Mouse (Mus musculus): ENCODE results near the gene Nlrc5. TPM values are rescaled to one million over a fixed set of nuclear protein-coding genes. Genes with fewer than 3 reads are reported as not detected.
"Not testable (repeated sequence)": the region's sequence is repeated elsewhere in the genome, so short reads cannot be mapped to it uniquely, and the experiment has no call there.

Gene Nlrc5
- polyA plus RNA-seq, 1 experiment from 2014 or later, result 0.17 TPM

- 76% methylated on average over 2 of the region's 2 CpGs for WGBS
- DNase-seq (ENCODE audit: low spot score), result no peak
- Histone ChIP-seq H3K27ac (ENCODE audit: low read depth, low read length) (no peak overlapping the region), H3K4me3 (ENCODE audit: low read depth, low read length) (no peak overlapping the region), H3K9ac (ENCODE audit: low read length) (no peak overlapping the region), H3K9me3 (replicated peaks; ENCODE audit: control insufficient read depth, low read length) (no peaks in the 10 kb centered on the region), H3K4me1 (ENCODE audit: control insufficient read depth, insufficient read depth, low read length) (no peaks in the 10 kb centered on the region), H3K36me3 (ENCODE audit: control insufficient read depth, insufficient read depth, low read length) (no peaks in the 10 kb centered on the region), H3K27me3 (replicated peaks; ENCODE audit: control insufficient read depth, insufficient read depth, low read length) (no peaks in the 10 kb centered on the region), H3K4me2 (ENCODE audit: low read length) (no peak overlapping the region)
- no peak for ATAC-seq
Measured at GRCm38 (mm10) chr8:94444480-94444879, 10.3 kb downstream of the Nlrc5 start.

- 86% methylated on average over 3 of the region's 3 CpGs for WGBS
- no peak for DNase-seq (ENCODE audit: low spot score)
- no peak overlapping the region for H3K27ac ChIP-seq (ENCODE audit: low read depth, low read length)
- no peaks in the 10 kb centered on the region for H3K9me3 ChIP-seq (replicated peaks; ENCODE audit: control insufficient read depth, low read length)
- no peaks in the 10 kb centered on the region for H3K4me1 ChIP-seq (ENCODE audit: control insufficient read depth, insufficient read depth, low read length)
- H3K9ac ChIP-seq (ENCODE audit: low read length), result no peak overlapping the region
- no peak overlapping the region for H3K4me3 ChIP-seq (ENCODE audit: low read depth, low read length)
- ATAC-seq, result no peak
- H3K36me3 ChIP-seq (ENCODE audit: control insufficient read depth, insufficient read depth, low read length), result no peaks in the 10 kb centered on the region
- H3K27me3 ChIP-seq (replicated peaks; ENCODE audit: control insufficient read depth, insufficient read depth, low read length), result no peaks in the 10 kb centered on the region
- H3K4me2 ChIP-seq (ENCODE audit: low read length), result no peak overlapping the region
Measured at GRCm38 (mm10) chr8:94447142-94447541, 13.0 kb downstream of the Nlrc5 start.

- Histone ChIP-seq H3K27me3 (replicated peaks; ENCODE audit: control insufficient read depth, insufficient read depth, low read length) (no peaks in the 10 kb centered on the region), H3K27ac (ENCODE audit: low read depth, low read length) (no peak overlapping the region), H3K4me3 (ENCODE audit: low read depth, low read length) (no peak overlapping the region), H3K9ac (ENCODE audit: low read length) (no peak overlapping the region), H3K4me2 (ENCODE audit: low read length) (no peak overlapping the region), H3K4me1 (ENCODE audit: control insufficient read depth, insufficient read depth, low read length) (no peaks in the 10 kb centered on the region), H3K9me3 (replicated peaks; ENCODE audit: control insufficient read depth, low read length) (no peaks in the 10 kb centered on the region), H3K36me3 (ENCODE audit: control insufficient read depth, insufficient read depth, low read length) (no peaks in the 10 kb centered on the region)
- 79% methylated on average over 7 of the region's 7 CpGs for WGBS
- DNase-seq (ENCODE audit: low spot score), result no peak
- no peak for ATAC-seq
Measured at GRCm38 (mm10) chr8:94447583-94448324, 13.6 kb downstream of the Nlrc5 start.

GRCm38 (mm10) chr8:94452991-94453390 lies 18.8 kb downstream of the Nlrc5 start:
- WGBS, result 92% methylated on average over 15 of the region's 15 CpGs
- H3K36me3 ChIP-seq (ENCODE audit: control insufficient read depth, insufficient read depth, low read length); H3K4me1 ChIP-seq (ENCODE audit: control insufficient read depth, insufficient read depth, low read length); H3K4me3 ChIP-seq (ENCODE audit: low read depth, low read length); DNase-seq (ENCODE audit: low spot score); H3K4me2 ChIP-seq (ENCODE audit: low read length); H3K9me3 ChIP-seq (replicated peaks; ENCODE audit: control insufficient read depth, low read length); H3K9ac ChIP-seq (ENCODE audit: low read length); H3K27ac ChIP-seq (ENCODE audit: low read depth, low read length); H3K27me3 ChIP-seq (replicated peaks; ENCODE audit: control insufficient read depth, insufficient read depth, low read length); ATAC-seq: not testable (repeated sequence)

- no peak overlapping the region for H3K4me2 ChIP-seq (ENCODE audit: low read length)
- no peak for ATAC-seq
- no peak overlapping the region for H3K4me3 ChIP-seq (ENCODE audit: low read depth, low read length)
- no peaks in the 10 kb centered on the region for H3K27me3 ChIP-seq (replicated peaks; ENCODE audit: control insufficient read depth, insufficient read depth, low read length)
- WGBS, result 88% methylated on average over 6 of the region's 6 CpGs
- H3K4me1 ChIP-seq (ENCODE audit: control insufficient read depth, insufficient read depth, low read length), result no peaks in the 10 kb centered on the region
- DNase-seq (ENCODE audit: low spot score), result no peak
- H3K36me3 ChIP-seq (ENCODE audit: control insufficient read depth, insufficient read depth, low read length), result no peaks in the 10 kb centered on the region
- no peak overlapping the region for H3K27ac ChIP-seq (ENCODE audit: low read depth, low read length)
- no peak overlapping the region for H3K9ac ChIP-seq (ENCODE audit: low read length)
- H3K9me3 ChIP-seq (replicated peaks; ENCODE audit: control insufficient read depth, low read length), result no peaks in the 10 kb centered on the region
Measured at GRCm38 (mm10) chr8:94453868-94454488, 19.8 kb downstream of the Nlrc5 start.

- DNase-seq (ENCODE audit: low spot score) (no peak), ATAC-seq (no peak)
- no peak overlapping the region for H3K4me3 ChIP-seq (ENCODE audit: low read depth, low read length)
- no peak overlapping the region for H3K27ac ChIP-seq (ENCODE audit: low read depth, low read length)
- H3K9ac ChIP-seq (ENCODE audit: low read length), result no peak overlapping the region
- no peaks in the 10 kb centered on the region for H3K4me1 ChIP-seq (ENCODE audit: control insufficient read depth, insufficient read depth, low read length)
- no peaks in the 10 kb centered on the region for H3K27me3 ChIP-seq (replicated peaks; ENCODE audit: control insufficient read depth, insufficient read depth, low read length)
- H3K9me3 ChIP-seq (replicated peaks; ENCODE audit: control insufficient read depth, low read length), result no peaks in the 10 kb centered on the region
- 90% methylated on average over 5 of the region's 5 CpGs for WGBS
- no peak overlapping the region for H3K4me2 ChIP-seq (ENCODE audit: low read length)
- no peaks in the 10 kb centered on the region for H3K36me3 ChIP-seq (ENCODE audit: control insufficient read depth, insufficient read depth, low read length)
Measured at GRCm38 (mm10) chr8:94454905-94455304, 20.7 kb downstream of the Nlrc5 start.

GRCm38 (mm10) chr8:94456071-94456470 lies 21.9 kb downstream of the Nlrc5 start:
- no peak overlapping the region for H3K4me3 ChIP-seq (ENCODE audit: low read depth, low read length)
- no peaks in the 10 kb centered on the region for H3K9me3 ChIP-seq (replicated peaks; ENCODE audit: control insufficient read depth, low read length)
- H3K4me2 ChIP-seq (ENCODE audit: low read length), result no peak overlapping the region
- no peaks in the 10 kb centered on the region for H3K4me1 ChIP-seq (ENCODE audit: control insufficient read depth, insufficient read depth, low read length)
- H3K27me3 ChIP-seq (replicated peaks; ENCODE audit: control insufficient read depth, insufficient read depth, low read length), result no peaks in the 10 kb centered on the region
- H3K36me3 ChIP-seq (ENCODE audit: control insufficient read depth, insufficient read depth, low read length), result no peaks in the 10 kb centered on the region
- DNase-seq (ENCODE audit: low spot score), result no peak
- H3K9ac ChIP-seq (ENCODE audit: low read length), result no peak overlapping the region
- no peak overlapping the region for H3K27ac ChIP-seq (ENCODE audit: low read depth, low read length)
- 88% methylated on average over 5 of the region's 5 CpGs for WGBS
- no peak for ATAC-seq

- no peak overlapping the region for H3K4me2 ChIP-seq (ENCODE audit: low read length)
- H3K27me3 ChIP-seq (replicated peaks; ENCODE audit: control insufficient read depth, insufficient read depth, low read length), result no peaks in the 10 kb centered on the region
- H3K27ac ChIP-seq (ENCODE audit: low read depth, low read length), result no peak overlapping the region
- H3K9me3 ChIP-seq (replicated peaks; ENCODE audit: control insufficient read depth, low read length), result no peaks in the 10 kb centered on the region
- DNase-seq (ENCODE audit: low spot score), result no peak
- no peaks in the 10 kb centered on the region for H3K4me1 ChIP-seq (ENCODE audit: control insufficient read depth, insufficient read depth, low read length)
- H3K9ac ChIP-seq (ENCODE audit: low read length), result no peak overlapping the region
- no peaks in the 10 kb centered on the region for H3K36me3 ChIP-seq (ENCODE audit: control insufficient read depth, insufficient read depth, low read length)
- H3K4me3 ChIP-seq (ENCODE audit: low read depth, low read length), result no peak overlapping the region
- WGBS, result 67% methylated on average over 2 of the region's 2 CpGs
- no peak for ATAC-seq
Measured at GRCm38 (mm10) chr8:94458567-94458966, 24.4 kb downstream of the Nlrc5 start.

- Histone ChIP-seq H3K4me2 (ENCODE audit: low read length) (no peak overlapping the region), H3K9ac (ENCODE audit: low read length) (no peak overlapping the region), H3K4me1 (ENCODE audit: control insufficient read depth, insufficient read depth, low read length) (no peaks in the 10 kb centered on the region), H3K4me3 (ENCODE audit: low read depth, low read length) (no peak overlapping the region), H3K27ac (ENCODE audit: low read depth, low read length) (no peak overlapping the region), H3K27me3 (replicated peaks; ENCODE audit: control insufficient read depth, insufficient read depth, low read length) (no peaks in the 10 kb centered on the region), H3K9me3 (replicated peaks; ENCODE audit: control insufficient read depth, low read length) (no peaks in the 10 kb centered on the region), H3K36me3 (ENCODE audit: control insufficient read depth, insufficient read depth, low read length) (no peaks in the 10 kb centered on the region)
- DNase-seq (ENCODE audit: low spot score), result no peak
- ATAC-seq, result no peak
- 81% methylated on average over 5 of the region's 5 CpGs for WGBS
Measured at GRCm38 (mm10) chr8:94469656-94470055, 35.5 kb downstream of the Nlrc5 start.
